Mouse (Mus musculus) heart, adult 11 months (tissue): ENCODE data around the gene Ccr4.
"Not testable (repeated sequence)": the region's sequence is repeated elsewhere in the genome, so short reads cannot be mapped to it uniquely, and the experiment has no call there.

ENCODE experiments used
- DNase-seq: peaks from one replicate; pipeline ENCODE4 v3.0.0; 2022

Gene Ccr4

GRCm38 (mm10) chr9:114522041-114522440 lies 17.3 kb upstream of the Ccr4 start:
- DNase-seq = no peak

- not testable (repeated sequence) for DNase-seq
Observed at GRCm38 (mm10) chr9:114520529-114520928, 15.8 kb upstream of the Ccr4 start.

- no peak for DNase-seq
Observed at GRCm38 (mm10) chr9:114518812-114519477, 14.2 kb upstream of the Ccr4 start.

GRCm38 (mm10) chr9:114517924-114518497 lies 13.3 kb upstream of the Ccr4 start:
- no peak for DNase-seq

- DNase-seq = peak; percentile 83
Observed at GRCm38 (mm10) chr9:114515364-114515763, 10.6 kb upstream of the Ccr4 start, which contains the start of gene C130032M10Rik. Gene C130032M10Rik, plus strand, starts transcription at chr9:114515697.

GRCm38 (mm10) chr9:114512831-114513230 lies 8.1 kb upstream of the Ccr4 start:
- peak; percentile 87 for DNase-seq

- peak; percentile 84 for DNase-seq
Observed at GRCm38 (mm10) chr9:114509785-114510184, 5.1 kb upstream of the Ccr4 start.

GRCm38 (mm10) chr9:114507421-114507820 lies 2.7 kb upstream of the Ccr4 start:
- DNase-seq = no peak

GRCm38 (mm10) chr9:114506564-114506963 lies 1.8 kb upstream of the Ccr4 start:
- DNase-seq = no peak

- DNase-seq = no peak
Observed at GRCm38 (mm10) chr9:114502711-114503427, 1.8 kb downstream of the Ccr4 start.

- no peak for DNase-seq
Observed at GRCm38 (mm10) chr9:114501913-114502312, 2.8 kb downstream of the Ccr4 start.

- DNase-seq = no peak
Observed at GRCm38 (mm10) chr9:114501111-114501510, 3.6 kb downstream of the Ccr4 start.

- peak; percentile 88 for DNase-seq
Observed at GRCm38 (mm10) chr9:114499783-114500515, 4.8 kb downstream of the Ccr4 start.

GRCm38 (mm10) chr9:114498218-114498617 lies 6.5 kb downstream of the Ccr4 start:
- DNase-seq = peak; percentile 90

- DNase-seq = no peak
Observed at GRCm38 (mm10) chr9:114496469-114496868, 8.2 kb downstream of the Ccr4 start.

- peak; percentile 74 for DNase-seq
Observed at GRCm38 (mm10) chr9:114487481-114488258, 17.0 kb downstream of the Ccr4 start.

- DNase-seq = no peak
Observed at GRCm38 (mm10) chr9:114486808-114487207, 17.9 kb downstream of the Ccr4 start.

GRCm38 (mm10) chr9:114484771-114485170 lies 19.9 kb downstream of the Ccr4 start:
- DNase-seq = no peak

GRCm38 (mm10) chr9:114480940-114481339 lies 23.8 kb downstream of the Ccr4 start:
- no peak for DNase-seq

- no peak for DNase-seq
Observed at GRCm38 (mm10) chr9:114477019-114477418, 27.7 kb downstream of the Ccr4 start.

GRCm38 (mm10) chr9:114471892-114472291 lies 32.8 kb downstream of the Ccr4 start:
- no peak for DNase-seq

- no peak for DNase-seq
Observed at GRCm38 (mm10) chr9:114468701-114469100, 36.0 kb downstream of the Ccr4 start.
